Mouse (Mus musculus): ENCODE data around the gene Cd164. TPM values are rescaled to one million over a fixed set of nuclear protein-coding genes. Genes with fewer than 3 reads are reported as not detected.

Cd164 gene
- polyA plus RNA-seq, 1 experiment = 5.0 TPM

DNA sequence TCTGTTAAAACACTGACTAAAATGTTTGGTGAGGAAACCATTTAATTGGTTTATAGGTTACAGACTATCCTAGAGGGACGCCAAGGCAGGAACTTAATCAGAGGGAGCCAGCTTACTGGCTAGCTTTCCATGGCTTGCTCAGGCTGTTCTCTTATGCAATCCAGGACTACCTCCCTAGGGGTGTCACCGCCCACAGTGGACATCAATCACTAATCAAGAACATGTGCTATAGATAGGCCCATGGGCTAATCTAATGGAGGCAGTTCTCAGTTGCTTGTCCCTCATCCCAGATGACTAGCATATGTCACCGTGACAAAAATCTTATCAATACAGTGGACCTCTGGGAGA is 18.7 kb downstream of the Cd164 start:
- TF ChIP-seq GATA1 (IDR thresholded peaks at IDR 0.05; ENCODE audit: low read length) = no peak
- no peak for TF ChIP-seq TAL1 (IDR thresholded peaks at IDR 0.05; ENCODE audit: low read length)

GRCm38 (mm10) chr10:41538986-41539385 is 19.8 kb downstream of the Cd164 start:
- Histone ChIP-seq H3K27me3 (ENCODE audit: control insufficient read depth) (no peaks in the 10 kb centered on the region), H3K9me3 (ENCODE audit: control insufficient read depth, low read length) (no peaks in the 10 kb centered on the region), H3K4me3 (replicated peaks) (no peak overlapping the region), H3K4me1 (ENCODE audit: control insufficient read depth) (no peaks in the 10 kb centered on the region), H3K36me3 (ENCODE audit: control insufficient read depth) (peaks cover 9% of the 10 kb centered on the region)
- TF ChIP-seq TAL1 (IDR thresholded peaks at IDR 0.05; ENCODE audit: low read length) = no peak
- TF ChIP-seq GATA1 (IDR thresholded peaks at IDR 0.05; ENCODE audit: low read length) = no peak

More for the DNA sequence above, 18.7 kb downstream of the Cd164 start:
- Histone ChIP-seq H3K36me3 (ENCODE audit: control insufficient read depth) (peaks cover 19% of the 10 kb centered on the region), H3K27me3 (ENCODE audit: control insufficient read depth) (no peaks in the 10 kb centered on the region), H3K9me3 (ENCODE audit: control insufficient read depth, low read length) (no peaks in the 10 kb centered on the region), H3K4me3 (replicated peaks) (no peak overlapping the region), H3K4me1 (ENCODE audit: control insufficient read depth) (no peaks in the 10 kb centered on the region)

- H3K27me3 ChIP-seq (ENCODE audit: control insufficient read depth) = no peaks in the 10 kb centered on the region
- no peaks in the 10 kb centered on the region for H3K36me3 ChIP-seq (ENCODE audit: control insufficient read depth)
- no peaks in the 10 kb centered on the region for H3K9me3 ChIP-seq (ENCODE audit: control insufficient read depth, low read length)
- H3K4me3 ChIP-seq (replicated peaks) = no peak overlapping the region
- TF ChIP-seq TAL1 (IDR thresholded peaks at IDR 0.05; ENCODE audit: low read length) (no peak), GATA1 (IDR thresholded peaks at IDR 0.05; ENCODE audit: low read length) (no peak)
- peaks cover 9% of the 10 kb centered on the region for H3K4me1 ChIP-seq (ENCODE audit: control insufficient read depth)
Measured at GRCm38 (mm10) chr10:41542057-41542456, 22.8 kb downstream of the Cd164 start.

DNA sequence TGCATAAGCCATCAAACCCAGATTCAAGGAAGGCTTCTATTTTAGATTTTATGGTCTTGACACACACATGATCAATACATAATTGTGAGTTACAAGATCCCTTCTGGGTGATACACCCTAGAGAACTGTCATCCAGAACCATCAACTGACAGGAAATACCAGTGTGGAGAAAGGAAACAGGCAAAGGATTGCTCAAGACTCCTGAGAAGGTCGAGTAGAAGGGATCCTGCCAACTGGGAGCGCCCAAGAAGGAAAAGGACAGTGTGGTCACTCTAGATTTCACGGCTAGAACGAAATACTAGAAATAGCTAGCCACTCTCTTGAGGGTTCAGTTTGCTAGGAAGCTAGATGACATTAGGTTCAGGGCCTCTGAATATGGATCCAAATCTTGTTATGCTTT is 24.2 kb downstream of the Cd164 start:
- peaks cover 9% of the 10 kb centered on the region for H3K4me1 ChIP-seq (ENCODE audit: control insufficient read depth)
- H3K36me3 ChIP-seq (ENCODE audit: control insufficient read depth) = no peaks in the 10 kb centered on the region
- TF ChIP-seq GATA1 (IDR thresholded peaks at IDR 0.05; ENCODE audit: low read length) (no peak), TAL1 (IDR thresholded peaks at IDR 0.05; ENCODE audit: low read length) (no peak)
- H3K9me3 ChIP-seq (ENCODE audit: control insufficient read depth, low read length) = no peaks in the 10 kb centered on the region
- no peaks in the 10 kb centered on the region for H3K27me3 ChIP-seq (ENCODE audit: control insufficient read depth)
- no peak overlapping the region for H3K4me3 ChIP-seq (replicated peaks)

- TF ChIP-seq TAL1 (IDR thresholded peaks at IDR 0.05; ENCODE audit: low read length) = no peak
- TF ChIP-seq GATA1 (IDR thresholded peaks at IDR 0.05; ENCODE audit: low read length) = no peak
- H3K9me3 ChIP-seq (ENCODE audit: control insufficient read depth, low read length) = no peaks in the 10 kb centered on the region
- H3K27me3 ChIP-seq (ENCODE audit: control insufficient read depth) = no peaks in the 10 kb centered on the region
Measured at GRCm38 (mm10) chr10:41543844-41544243, 24.6 kb downstream of the Cd164 start.

DNA sequence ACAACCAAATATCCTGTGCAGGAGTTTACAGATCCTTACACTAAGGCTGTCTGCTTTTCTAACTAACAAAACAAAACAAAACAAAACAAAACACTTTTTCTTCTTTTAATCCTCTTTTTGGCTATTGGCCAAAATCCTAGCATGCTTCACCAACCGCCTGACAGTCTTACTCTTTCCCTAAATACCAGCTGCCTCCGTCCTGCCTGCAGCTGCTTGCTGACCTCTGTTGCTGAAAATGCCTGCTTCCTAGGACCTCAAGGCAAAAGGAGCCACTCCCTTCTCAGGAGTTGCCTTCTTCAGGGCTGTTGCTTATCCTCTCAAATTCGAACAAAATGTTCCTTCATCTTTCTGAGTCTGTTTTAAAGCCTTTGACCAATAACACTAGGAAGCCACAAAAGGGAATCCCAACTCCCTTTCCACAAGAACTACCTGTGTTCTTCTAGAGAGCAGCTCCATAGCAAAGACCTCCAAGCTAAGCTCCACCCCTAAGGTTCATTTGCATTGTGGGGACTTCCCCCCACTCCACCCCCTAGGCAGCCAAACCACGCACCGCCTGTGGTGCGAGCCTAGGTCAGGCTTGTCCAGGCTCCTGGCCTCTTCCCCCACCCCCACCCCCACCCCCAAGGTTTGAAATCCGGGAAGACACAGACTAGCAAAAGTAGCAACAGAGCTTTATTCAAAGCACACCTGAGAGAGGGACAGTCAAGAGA is 25.4 kb downstream of the Cd164 start:
- Histone ChIP-seq H3K27me3 (ENCODE audit: control insufficient read depth) (no peaks in the 10 kb centered on the region), H3K9me3 (ENCODE audit: control insufficient read depth, low read length) (peaks cover 5% of the 10 kb centered on the region), H3K36me3 (ENCODE audit: control insufficient read depth) (no peaks in the 10 kb centered on the region), H3K4me3 (replicated peaks) (no peak overlapping the region), H3K4me1 (ENCODE audit: control insufficient read depth) (peaks cover 9% of the 10 kb centered on the region)
- TF ChIP-seq GATA1 (IDR thresholded peaks at IDR 0.05; ENCODE audit: low read length) = no peak
- no peak for TF ChIP-seq TAL1 (IDR thresholded peaks at IDR 0.05; ENCODE audit: low read length)

More at GRCm38 (mm10) chr10:41543844-41544243, 24.6 kb downstream of the Cd164 start:
- Histone ChIP-seq H3K4me1 (ENCODE audit: control insufficient read depth) (peaks cover 9% of the 10 kb centered on the region), H3K36me3 (ENCODE audit: control insufficient read depth) (no peaks in the 10 kb centered on the region), H3K4me3 (replicated peaks) (no peak overlapping the region)

GRCm38 (mm10) chr10:41545224-41545755 is 26.1 kb downstream of the Cd164 start:
- Histone ChIP-seq H3K36me3 (ENCODE audit: control insufficient read depth) (no peaks in the 10 kb centered on the region), H3K4me1 (ENCODE audit: control insufficient read depth) (peaks cover 9% of the 10 kb centered on the region), H3K9me3 (ENCODE audit: control insufficient read depth, low read length) (peaks cover 5% of the 10 kb centered on the region), H3K27me3 (ENCODE audit: control insufficient read depth) (no peaks in the 10 kb centered on the region), H3K4me3 (replicated peaks) (no peak overlapping the region)
- no peak for TF ChIP-seq TAL1 (IDR thresholded peaks at IDR 0.05; ENCODE audit: low read length)
- no peak for TF ChIP-seq GATA1 (IDR thresholded peaks at IDR 0.05; ENCODE audit: low read length)

- Histone ChIP-seq H3K9me3 (ENCODE audit: control insufficient read depth, low read length) (peaks cover 5% of the 10 kb centered on the region), H3K27me3 (ENCODE audit: control insufficient read depth) (no peaks in the 10 kb centered on the region), H3K4me3 (replicated peaks) (no peak overlapping the region), H3K36me3 (ENCODE audit: control insufficient read depth) (no peaks in the 10 kb centered on the region), H3K4me1 (ENCODE audit: control insufficient read depth) (peaks cover 9% of the 10 kb centered on the region)
- TF ChIP-seq TAL1 (IDR thresholded peaks at IDR 0.05; ENCODE audit: low read length) (no peak), GATA1 (IDR thresholded peaks at IDR 0.05; ENCODE audit: low read length) (no peak)
Measured at GRCm38 (mm10) chr10:41546396-41547165, 27.4 kb downstream of the Cd164 start.

GRCm38 (mm10) chr10:41550711-41551110 is 31.5 kb downstream of the Cd164 start:
- H3K4me1 ChIP-seq (ENCODE audit: control insufficient read depth) = no peaks in the 10 kb centered on the region
- H3K9me3 ChIP-seq (ENCODE audit: control insufficient read depth, low read length) = peaks cover 5% of the 10 kb centered on the region
- no peak for TF ChIP-seq TAL1 (IDR thresholded peaks at IDR 0.05; ENCODE audit: low read length)
- no peak for TF ChIP-seq GATA1 (IDR thresholded peaks at IDR 0.05; ENCODE audit: low read length)
- H3K4me3 ChIP-seq (replicated peaks) = no peak overlapping the region
- peaks cover 3% of the 10 kb centered on the region; the same call in 1 of the 2 replicates for H3K27me3 ChIP-seq (ENCODE audit: control insufficient read depth)
- H3K36me3 ChIP-seq (ENCODE audit: control insufficient read depth) = no peaks in the 10 kb centered on the region

Measured in erythroblast, embryonic 14.5 days (primary cell).